Mouse (Mus musculus): ENCODE data around the gene Gm3543. TPM values are rescaled to one million over a fixed set of nuclear protein-coding genes. Genes with fewer than 3 reads are reported as not detected.
"Not testable (repeated sequence)": the region's sequence is repeated elsewhere in the genome, so short reads cannot be mapped to it uniquely, and the experiment has no call there.

Gm3543 gene
- not detected for total RNA-seq (2021)
- long read RNA-seq, experiment 1: 0 reads
- long read RNA-seq, experiment 2: 0 reads

- DNase-seq; intact Hi-C loops (cut with DNase I): not testable (repeated sequence)
Measured at GRCm38 (mm10) chr14:41983225-41983624, at the start of gene Gm3543. Gene Gm3543 (minus strand): TSS chr14:41983325.

DNA sequence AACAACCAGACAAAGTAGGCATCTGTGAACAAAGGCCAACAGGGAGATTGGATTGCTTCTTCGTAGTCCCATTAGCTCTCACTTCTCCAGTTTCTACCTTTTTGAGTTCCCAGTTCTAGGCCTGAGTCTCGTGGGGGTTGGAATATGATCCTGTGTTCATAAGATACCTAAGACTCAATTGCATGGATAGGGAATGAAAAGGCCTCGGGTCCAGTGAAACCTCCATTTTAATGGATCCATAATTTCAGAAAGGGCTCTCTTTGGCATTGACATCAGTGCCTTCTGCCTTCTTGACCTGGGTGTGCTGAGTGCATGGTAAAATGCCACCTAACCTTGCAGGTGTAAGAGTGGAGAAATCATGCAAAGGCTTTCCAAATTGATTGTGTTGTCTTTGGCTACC lies 14.5 kb downstream of the Gm3543 start:
- intact Hi-C loops (cut with DNase I); DNase-seq: not testable (repeated sequence)

GRCm38 (mm10) chr14:41967827-41968226 lies 15.3 kb downstream of the Gm3543 start, which contains the start of gene Gm6401:
Gene Gm6401 (minus strand): TSS chr14:41967927.
- DNase-seq; intact Hi-C loops (cut with DNase I): not testable (repeated sequence)

DNA sequence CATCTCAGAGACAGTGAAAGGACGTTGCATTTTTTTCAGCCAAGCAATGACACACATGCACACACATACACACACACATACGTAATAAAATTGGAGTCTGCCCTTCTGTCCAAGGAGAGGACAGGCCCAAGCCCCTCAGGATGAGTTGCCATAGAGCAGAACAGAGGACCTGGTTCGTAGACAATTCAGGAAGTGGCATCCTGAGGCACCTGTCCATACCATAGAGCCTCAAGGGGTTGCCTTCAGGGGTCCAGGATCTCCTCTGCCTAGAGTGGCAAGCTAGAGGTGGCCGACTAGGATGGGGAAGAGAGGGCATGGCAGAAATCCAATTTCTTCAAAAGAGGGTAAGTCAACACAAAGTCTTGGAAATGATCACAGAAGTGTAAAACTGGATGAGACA lies 19.0 kb downstream of the Gm3543 start:
- intact Hi-C loops (cut with DNase I); DNase-seq: not testable (repeated sequence)

GRCm38 (mm10) chr14:41943695-41944094 lies 39.4 kb downstream of the Gm3543 start, which contains the start of gene 1700024B05Rik:
Gene 1700024B05Rik (plus strand): TSS chr14:41943995.
- DNase-seq; intact Hi-C loops (cut with DNase I): not testable (repeated sequence)

Other genes starting within 250 kb of the Gm3543 start
- not detected for gene Gm7929, start 232.7 kb downstream of the Gm3543 start, total RNA-seq (2021)
- gene Gm47189, start 210.9 kb downstream of the Gm3543 start, total RNA-seq (2021): not detected
- not detected for gene Gm7980, start 76.0 kb downstream of the Gm3543 start, total RNA-seq (2021)
- not detected for gene 1700049E17Rik1, start 58.4 kb downstream of the Gm3543 start, total RNA-seq (2021)
- not detected for gene 1700024B05Rik, start 39.3 kb downstream of the Gm3543 start, total RNA-seq (2021)
- not detected for gene Gm6401, start 15.4 kb downstream of the Gm3543 start, total RNA-seq (2021)
- not detected for gene Gm7951, start 134.0 kb upstream of the Gm3543 start, total RNA-seq (2021)
- not detected for gene Gm17027, start 179.3 kb upstream of the Gm3543 start, total RNA-seq (2021)
- gene Gm3573, start 207.5 kb upstream of the Gm3543 start, total RNA-seq (2021): not detected